ENCODE assay signal across 20 mouse cellular contexts in genomic region chr17:90565186-90565585, GRCm38 (mm10).
DNase-seq lines count a peak whose midpoint lies in the region; ATAC-seq and TF ChIP-seq lines count a peak whose summit lies in the region.
"Had no signal": no experiment of that assay in that cellular context is flagged by ENCODE, and none has a peak within 500 bp of the region (broad histone marks: within the 10 kb centered on the region; RNA-seq: fewer than 3 reads in every experiment).

No protein-coding gene starts in this region.

- no peak for TF ChIP-seq CTCF in hindbrain, postnatal 0 days (IDR thresholded peaks at IDR 0.05; ENCODE audit: low read depth)

- H3K4me3 ChIP-seq in hindbrain, postnatal 0 days (ENCODE audit: low read length): no peak overlapping the region
- no peak overlapping the region for H3K4me3 ChIP-seq in hindbrain, embryonic 11.5 days (ENCODE audit: low read depth, low read length)
- H3K4me3 ChIP-seq: embryonic facial prominence, embryonic 15.5 days; erythroblast, embryonic 14.5 days; forebrain, embryonic 10.5 days; forebrain, embryonic 15.5 days; heart, embryonic 13.5 days; hindbrain, embryonic 12.5 days had no signal

- no peaks in the 10 kb centered on the region for H3K4me1 ChIP-seq in hindbrain, postnatal 0 days (ENCODE audit: insufficient read depth, low read length)
- no peaks in the 10 kb centered on the region for H3K4me1 ChIP-seq in hindbrain, embryonic 11.5 days (replicated peaks; ENCODE audit: control insufficient read depth, insufficient read depth, low read length)
- H3K4me1 ChIP-seq: embryonic facial prominence, embryonic 15.5 days; forebrain, embryonic 10.5 days; forebrain, embryonic 15.5 days; heart, embryonic 13.5 days; hindbrain, embryonic 12.5 days had no signal

- peak; percentile 35 for DNase-seq in hindbrain, postnatal 0 days (ENCODE audit: low spot score)
- no peak for DNase-seq in hindbrain, embryonic 11.5 days (ENCODE audit: low spot score)
- DNase-seq in cerebellum, adult 8-10 months: peak; percentile 70
- peak; percentile 82 to 86 for DNase-seq in cerebellum, postnatal 14 days
- no peak for DNase-seq in thymus, postnatal 10 days (ENCODE audit: low spot score in 2 of 2)
- no peak for DNase-seq in layer of hippocampus, postnatal 14 days (ENCODE audit: low spot score in 2 of 2)
- no peak for DNase-seq in layer of hippocampus, adult 11-12 months (ENCODE audit: low spot score)
- DNase-seq: adrenal gland, postnatal 14 days; embryo, embryonic 11 days; gastrocnemius, postnatal 36 days; heart, adult 11 months; heart, postnatal 36 days; kidney, adult 11 months had no signal

- H3K9me3 ChIP-seq in hindbrain, postnatal 0 days (ENCODE audit: low read length): no peaks in the 10 kb centered on the region
- no peaks in the 10 kb centered on the region for H3K9me3 ChIP-seq in hindbrain, embryonic 11.5 days (ENCODE audit: control insufficient read depth, low read length)
- H3K9me3 ChIP-seq: embryonic facial prominence, embryonic 15.5 days; forebrain, embryonic 10.5 days; forebrain, embryonic 15.5 days; heart, embryonic 13.5 days; hindbrain, embryonic 12.5 days had no signal

- no peak overlapping the region for H3K9ac ChIP-seq in hindbrain, postnatal 0 days (replicated peaks; ENCODE audit: low read length)
- no peak overlapping the region for H3K9ac ChIP-seq in hindbrain, embryonic 11.5 days (ENCODE audit: low read depth, low read length)
- H3K9ac ChIP-seq: embryonic facial prominence, embryonic 15.5 days; forebrain, embryonic 15.5 days; heart, embryonic 13.5 days; hindbrain, embryonic 12.5 days had no signal

- H3K27me3 ChIP-seq in hindbrain, postnatal 0 days (ENCODE audit: insufficient read depth, low read length): no peaks in the 10 kb centered on the region
- no peaks in the 10 kb centered on the region for H3K27me3 ChIP-seq in hindbrain, embryonic 11.5 days (ENCODE audit: control insufficient read depth, insufficient read depth, low read length)
- H3K27me3 ChIP-seq: embryonic facial prominence, embryonic 15.5 days; forebrain, embryonic 15.5 days; heart, embryonic 13.5 days; hindbrain, embryonic 12.5 days had no signal

- no peak overlapping the region for H3K27ac ChIP-seq in hindbrain, postnatal 0 days
- no peak overlapping the region for H3K27ac ChIP-seq in hindbrain, embryonic 11.5 days (ENCODE audit: low read depth, low read length)
- H3K27ac ChIP-seq: embryonic facial prominence, embryonic 15.5 days; forebrain, embryonic 10.5 days; forebrain, embryonic 15.5 days; heart, embryonic 13.5 days; hindbrain, embryonic 12.5 days had no signal

- H3K4me2 ChIP-seq in hindbrain, postnatal 0 days (ENCODE audit: low read depth, low read length): no peak overlapping the region
- H3K4me2 ChIP-seq in hindbrain, embryonic 11.5 days (replicated peaks; ENCODE audit: low read depth, low read length): no peak overlapping the region
- H3K4me2 ChIP-seq: embryonic facial prominence, embryonic 15.5 days; forebrain, embryonic 15.5 days; heart, embryonic 13.5 days; hindbrain, embryonic 12.5 days had no signal

- H3K36me3 ChIP-seq in hindbrain, postnatal 0 days (ENCODE audit: insufficient read depth, low read length): no peaks in the 10 kb centered on the region
- no peaks in the 10 kb centered on the region for H3K36me3 ChIP-seq in hindbrain, embryonic 11.5 days (ENCODE audit: control insufficient read depth, insufficient read depth, low read length)
- H3K36me3 ChIP-seq: embryonic facial prominence, embryonic 15.5 days; forebrain, embryonic 10.5 days; forebrain, embryonic 15.5 days; heart, embryonic 13.5 days; hindbrain, embryonic 12.5 days had no signal

- no peak for ATAC-seq in hindbrain, postnatal 0 days
- no peak for ATAC-seq in hindbrain, embryonic 11.5 days (ENCODE audit: low FRiP score)
- ATAC-seq: forebrain, embryonic 15.5 days; hindbrain, embryonic 16.5 days had no signal

- WGBS in hindbrain, postnatal 0 days: 54% methylated on average over 2 of the region's 2 CpGs
- WGBS in hindbrain, embryonic 11.5 days: 97% methylated on average over 2 of the region's 2 CpGs

Comparison
In these comparisons a context has a peak if more than half of its experiments do, and no peak if none do; other contexts are left out.
1. DNase-seq: peak in hindbrain, postnatal 0 days (single experiment), cerebellum, adult 8-10 months (single experiment) and cerebellum, postnatal 14 days (2 of 2); none in hindbrain, embryonic 11.5 days (single experiment), thymus, postnatal 10 days (0 of 2), layer of hippocampus, postnatal 14 days (0 of 2) and layer of hippocampus, adult 11-12 months (single experiment).